Mouse (Mus musculus) kidney, adult 18-20 months (tissue): ENCODE results near the gene Farp2.
A peak's percentile ranks its signal among the peaks of the same experiment; 100 is the strongest.
"Not testable (repeated sequence)": the region's sequence is repeated elsewhere in the genome, so short reads cannot be mapped to it uniquely, and the experiment has no call there.

Experiments
- DNase-seq: peaks from one replicate; pipeline ENCODE4 v3.0.0; 2021

The Farp2 gene

GRCm38 (mm10) chr1:93511585-93512350 lies at the start of gene Farp2:
Farp2 (plus strand) TSS chr1:93512079.
- peak; percentile 98 for DNase-seq

DNA sequence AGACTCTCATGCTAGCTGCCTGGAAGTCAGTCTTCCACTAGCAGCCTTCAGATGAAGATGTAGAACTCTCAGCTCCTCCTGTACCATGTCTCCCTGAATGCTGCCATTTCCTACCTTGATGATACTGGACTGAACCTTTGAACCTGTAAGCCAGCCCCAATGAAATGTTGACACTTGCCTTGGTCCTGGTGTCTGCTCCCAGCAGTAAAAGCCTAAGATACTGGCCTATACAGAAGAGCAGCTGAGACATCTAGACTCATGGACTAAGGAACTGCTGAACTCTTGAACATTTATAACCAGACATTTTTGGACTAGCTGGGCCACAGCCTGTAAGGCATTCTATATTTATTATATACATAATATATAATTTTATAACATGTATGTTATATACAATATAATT lies 46.8 kb upstream of the Farp2 start:
- DNase-seq = no peak

DNA sequence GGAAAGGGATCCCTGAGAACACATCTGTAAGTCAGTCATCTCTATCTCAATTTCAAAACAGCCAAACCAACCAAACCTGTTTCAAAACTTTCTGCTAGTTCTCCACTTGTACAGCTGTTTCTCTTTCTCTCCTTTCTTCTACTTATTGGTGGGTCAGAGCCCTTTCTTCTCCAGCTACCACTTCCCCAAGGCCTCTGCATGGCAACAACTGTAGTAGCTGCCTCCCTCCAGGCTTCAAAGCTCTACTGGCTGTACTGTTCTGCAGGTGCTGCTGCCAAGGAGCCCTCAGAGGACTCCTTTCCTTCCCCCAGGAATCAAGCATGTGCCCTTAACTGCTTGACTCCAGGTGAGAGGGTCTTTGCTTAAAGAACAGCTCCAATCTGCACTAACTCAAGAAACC lies 46.1 kb upstream of the Farp2 start:
- DNase-seq = no peak

GRCm38 (mm10) chr1:93468626-93469025 lies 43.3 kb upstream of the Farp2 start:
- DNase-seq = no peak

- DNase-seq = no peak
These were observed 36.2 kb upstream of the Farp2 start for GRCm38 (mm10) chr1:93475694-93476093.

GRCm38 (mm10) chr1:93477758-93478585 lies 33.9 kb upstream of the Farp2 start:
- peak; percentile 98 for DNase-seq

GRCm38 (mm10) chr1:93478586-93479475 lies 33.0 kb upstream of the Farp2 start, which contains the start of gene Hdlbp:
Hdlbp (minus strand) TSS chr1:93478815.
- peak; percentile 99 for DNase-seq

DNA sequence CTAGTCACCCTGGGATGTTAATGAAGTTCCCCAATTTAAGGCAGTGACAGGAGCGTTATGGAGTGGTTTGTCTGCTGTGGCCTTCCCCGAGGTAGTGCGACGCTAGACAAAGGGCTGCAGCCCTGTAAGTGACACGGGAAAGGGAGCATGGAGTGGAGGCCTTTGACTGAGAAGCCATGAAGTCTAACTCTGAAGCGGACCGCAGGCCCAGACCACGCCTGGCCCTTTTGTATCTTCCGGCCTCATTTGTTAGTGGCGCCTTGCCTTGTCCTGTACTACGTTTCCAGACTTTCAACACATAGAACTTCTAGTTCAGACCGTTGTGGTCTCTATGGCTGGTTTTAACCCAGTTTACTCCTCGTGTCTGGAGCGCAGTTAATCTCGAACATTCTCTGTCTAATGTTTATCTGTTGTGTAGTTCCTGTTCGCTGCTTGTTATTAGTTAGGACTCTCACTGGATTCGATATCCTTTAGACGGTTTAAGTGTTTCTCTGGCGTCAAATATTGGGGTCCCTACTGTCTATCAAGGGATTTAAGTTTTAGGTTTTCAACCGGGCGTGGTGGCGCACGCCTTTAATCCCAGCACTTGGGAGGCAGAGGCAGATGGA lies 32.3 kb upstream of the Farp2 start:
- no peak for DNase-seq

DNA sequence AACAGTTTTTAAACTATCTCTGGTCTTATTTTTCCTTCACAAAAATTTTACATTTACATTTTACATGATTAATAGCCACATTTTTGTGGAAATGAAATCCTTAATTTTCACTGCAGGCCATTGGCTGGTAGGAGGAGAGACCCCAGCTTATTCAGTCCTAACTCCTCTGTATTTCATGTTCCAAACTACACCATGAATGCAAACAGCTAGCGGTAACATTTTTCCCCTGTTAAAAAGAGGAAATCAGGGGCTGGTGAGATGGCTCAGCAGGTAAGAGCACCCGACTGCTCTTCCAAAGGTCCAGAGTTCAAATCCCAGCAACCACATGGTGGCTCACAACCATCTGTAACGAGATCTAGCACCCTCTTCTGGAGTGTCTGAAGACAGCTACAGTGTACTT lies 25.6 kb upstream of the Farp2 start:
- DNase-seq = not testable (repeated sequence)

DNA sequence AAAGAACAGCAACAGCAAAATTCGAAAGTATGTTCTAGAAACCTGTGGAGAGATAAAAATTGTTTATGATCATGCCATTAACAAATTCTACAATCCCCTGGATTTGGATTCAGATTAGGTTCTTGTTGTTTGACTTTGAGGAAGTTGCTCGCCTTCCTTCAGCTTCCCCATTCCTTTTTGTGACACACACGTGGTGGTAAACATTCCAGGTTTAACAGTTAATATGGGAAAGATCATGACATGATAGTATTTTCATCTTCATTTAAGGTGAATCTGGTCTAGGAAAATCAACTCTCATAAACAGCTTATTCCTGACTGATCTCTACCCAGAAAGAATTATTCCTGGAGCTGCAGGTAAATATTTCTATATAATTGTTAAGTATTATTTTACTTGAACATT lies 16.6 kb upstream of the Farp2 start:
- no peak for DNase-seq

DNA sequence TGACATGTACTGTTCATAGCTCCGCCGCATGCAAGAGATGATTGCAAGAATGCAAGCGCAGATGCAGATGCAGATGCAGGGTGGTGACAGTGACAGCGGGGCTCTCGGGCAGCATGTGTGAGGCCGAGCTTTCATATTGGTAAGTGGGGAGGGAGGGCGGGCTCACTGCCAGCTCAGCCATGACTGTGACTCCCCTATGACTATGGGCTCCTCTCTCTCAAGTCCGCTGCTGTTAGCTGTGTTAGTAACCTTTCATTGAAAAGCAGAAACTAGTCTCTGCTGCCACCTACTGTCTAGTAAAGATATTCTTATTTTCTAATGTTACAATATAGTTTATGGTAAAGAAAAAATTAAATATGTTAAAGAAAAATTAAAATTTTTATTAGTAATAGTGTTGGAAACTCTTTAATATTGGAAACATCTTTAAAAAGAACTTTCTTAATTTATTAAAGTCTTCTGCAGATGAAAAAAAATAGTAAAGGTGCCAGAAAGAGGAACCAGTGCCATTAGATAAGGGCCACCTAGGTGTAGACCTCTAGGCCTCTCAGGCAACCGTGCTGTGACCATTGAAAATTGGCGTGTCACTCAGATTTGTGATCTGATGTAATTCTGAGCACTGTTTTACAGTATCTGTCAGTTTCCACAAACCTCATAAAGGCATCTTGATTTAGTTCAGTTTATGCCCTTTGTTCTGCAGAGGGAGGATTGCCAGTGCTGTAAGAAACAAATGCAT lies 4.8 kb upstream of the Farp2 start:
- DNase-seq = no peak

DNA sequence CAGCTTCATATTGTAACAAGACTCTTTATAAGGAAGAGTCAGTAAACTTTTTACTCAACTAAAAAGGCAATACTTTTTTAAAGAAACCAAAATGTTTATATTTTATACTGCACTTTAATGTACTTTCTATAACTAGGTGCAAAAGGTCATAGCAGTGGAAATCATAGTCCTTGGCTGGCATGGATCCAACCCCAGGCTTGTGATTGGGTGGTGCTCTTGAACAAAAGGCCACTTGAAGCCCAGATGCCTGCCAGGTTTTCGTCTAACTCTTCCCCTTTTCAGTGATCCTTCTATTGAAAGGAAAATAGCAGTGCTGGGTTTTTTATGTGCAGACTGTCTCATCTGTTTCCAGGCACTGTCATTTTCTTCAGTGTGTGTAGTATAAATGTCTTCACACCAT lies 3.3 kb upstream of the Farp2 start:
- not testable (repeated sequence) for DNase-seq

GRCm38 (mm10) chr1:93512351-93512690 lies 442 bp downstream of the Farp2 start:
- DNase-seq = no peak

- no peak for DNase-seq
These were observed 1.3 kb downstream of the Farp2 start for GRCm38 (mm10) chr1:93513221-93513620.

- DNase-seq = peak; percentile 40
These were observed 9.6 kb downstream of the Farp2 start for GRCm38 (mm10) chr1:93521491-93521890.

- no peak for DNase-seq
These were observed 10.4 kb downstream of the Farp2 start for GRCm38 (mm10) chr1:93522325-93522724.

GRCm38 (mm10) chr1:93529801-93530200 lies 17.9 kb downstream of the Farp2 start:
- no peak for DNase-seq

DNA sequence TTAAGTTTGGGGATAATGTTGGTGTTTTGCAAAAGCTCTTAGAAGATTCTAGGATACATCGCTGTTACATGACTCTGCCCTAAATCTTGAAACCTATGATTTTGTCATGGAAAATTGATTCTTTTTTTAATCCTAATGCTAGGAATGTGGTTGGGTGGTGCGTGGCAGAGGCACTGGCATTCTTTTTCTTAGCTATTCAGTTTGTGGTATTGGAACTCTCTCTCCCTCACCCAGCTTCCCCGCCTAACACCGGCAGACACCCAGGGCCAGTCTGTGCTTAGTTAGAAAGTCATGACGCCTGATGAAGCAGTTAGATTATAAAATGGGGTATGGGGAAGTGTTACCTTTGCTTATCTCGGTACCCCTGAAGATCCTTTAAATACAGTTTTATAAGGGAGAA lies 25.3 kb downstream of the Farp2 start:
- no peak for DNase-seq

DNA sequence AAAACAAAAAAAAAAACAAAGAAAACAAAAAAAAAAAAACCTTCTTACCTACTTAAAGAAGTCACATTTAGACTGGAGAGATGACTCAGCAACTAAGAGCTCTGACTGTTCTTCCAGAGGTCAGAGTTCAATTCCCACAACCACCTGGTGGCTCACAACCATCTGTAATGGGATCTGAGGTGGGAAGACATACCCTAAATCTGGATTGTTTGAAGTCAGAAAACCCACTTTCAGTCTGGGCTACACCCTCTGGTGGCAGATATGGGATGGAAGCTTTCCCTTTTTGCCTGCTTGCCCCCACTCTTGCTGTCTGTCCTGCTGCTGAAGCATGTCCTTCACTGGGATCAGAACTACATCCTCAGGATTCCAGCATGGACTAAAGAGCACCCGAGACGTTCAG lies 31.3 kb downstream of the Farp2 start:
- DNase-seq = no peak

GRCm38 (mm10) chr1:93547286-93547685 lies 35.4 kb downstream of the Farp2 start:
- DNase-seq = no peak

- no peak for DNase-seq
These were observed 39.5 kb downstream of the Farp2 start for GRCm38 (mm10) chr1:93551427-93551826.

- no peak for DNase-seq
These were observed 51.3 kb downstream of the Farp2 start for GRCm38 (mm10) chr1:93563224-93563623.
